Mouse (Mus musculus): ENCODE measurements around the gene Gm49322.

Gene Gm49322

DNA sequence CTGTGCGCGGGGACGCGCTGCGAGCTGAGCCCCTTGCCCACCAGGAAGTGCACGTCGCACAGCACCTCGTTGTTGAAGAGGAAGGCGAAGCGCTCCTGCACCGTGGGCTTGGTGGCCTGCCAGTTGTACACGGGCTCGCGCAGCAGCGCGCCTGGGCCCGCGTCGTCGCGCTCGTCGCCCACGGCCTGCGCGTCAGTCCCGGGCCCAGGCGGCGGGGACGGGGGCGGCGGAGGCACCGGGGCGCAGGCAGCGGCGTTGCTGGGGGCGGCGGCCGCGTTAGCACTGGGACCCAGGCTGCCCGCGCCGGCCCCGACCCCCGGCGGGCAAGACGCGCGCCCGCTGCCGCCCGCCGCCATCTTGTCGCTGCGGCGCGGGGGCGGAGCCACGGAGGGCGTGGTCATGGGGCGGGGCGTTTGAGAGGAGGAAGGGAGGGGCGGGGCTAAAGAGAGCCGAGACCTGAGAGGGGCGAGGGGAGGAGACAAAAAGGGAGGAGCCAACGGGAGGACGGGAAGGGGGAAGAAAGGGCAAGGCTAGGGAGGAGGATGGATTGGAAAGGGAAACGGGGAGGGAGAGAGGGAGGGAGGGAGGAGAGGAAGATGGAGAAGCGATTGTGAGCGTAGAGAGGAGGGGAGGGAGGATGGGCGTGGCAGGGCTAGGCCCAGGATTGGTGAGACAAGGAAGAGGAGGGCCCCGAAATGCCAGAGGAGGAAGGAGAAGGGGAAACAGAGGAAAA lies 50.5 kb downstream of the Gm49322 start:
- DNase-seq = peak; percentile 95

DNA sequence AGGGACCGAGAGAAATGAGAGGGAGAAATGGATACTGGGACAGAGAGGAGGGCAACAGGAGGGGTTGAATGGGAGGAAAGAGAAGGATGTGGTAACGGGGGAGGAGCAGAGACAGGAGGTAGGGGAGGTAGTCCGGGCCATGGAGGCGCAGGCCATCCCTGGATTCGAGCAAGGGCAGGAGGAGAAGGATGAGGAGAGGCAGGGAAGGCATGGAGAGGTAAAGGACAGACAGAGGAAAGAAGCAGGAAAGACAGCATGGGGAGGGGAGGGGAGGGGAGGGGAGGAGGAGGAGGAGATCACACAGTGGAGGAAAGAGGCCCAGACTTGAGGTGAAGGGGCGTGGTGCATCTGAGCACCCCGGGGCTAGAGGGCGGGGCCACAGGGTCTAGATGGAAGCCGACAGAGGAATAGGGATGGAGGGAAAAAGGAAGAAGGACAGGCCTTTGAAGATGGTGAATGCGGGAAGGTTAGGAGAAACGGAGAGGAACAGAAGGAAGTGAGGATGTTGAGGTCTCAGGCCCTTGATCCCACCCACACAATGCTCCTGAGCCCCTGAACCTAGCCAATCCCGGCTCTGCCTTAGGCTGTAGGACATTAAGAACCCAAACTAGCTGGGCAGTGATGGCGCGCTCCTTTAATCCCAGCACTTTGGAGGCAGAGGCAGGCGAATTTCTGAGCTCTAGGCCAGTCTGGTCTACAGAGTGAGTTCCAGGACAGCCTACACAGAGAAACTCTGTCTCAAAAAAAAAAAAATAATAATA lies 51.2 kb downstream of the Gm49322 start, which contains the start of gene Btbd2:
Gene Btbd2 (minus strand): TSS at position 209 of the 761 bp plus-strand sequence.
- peak; percentile 54 for DNase-seq

DNA sequence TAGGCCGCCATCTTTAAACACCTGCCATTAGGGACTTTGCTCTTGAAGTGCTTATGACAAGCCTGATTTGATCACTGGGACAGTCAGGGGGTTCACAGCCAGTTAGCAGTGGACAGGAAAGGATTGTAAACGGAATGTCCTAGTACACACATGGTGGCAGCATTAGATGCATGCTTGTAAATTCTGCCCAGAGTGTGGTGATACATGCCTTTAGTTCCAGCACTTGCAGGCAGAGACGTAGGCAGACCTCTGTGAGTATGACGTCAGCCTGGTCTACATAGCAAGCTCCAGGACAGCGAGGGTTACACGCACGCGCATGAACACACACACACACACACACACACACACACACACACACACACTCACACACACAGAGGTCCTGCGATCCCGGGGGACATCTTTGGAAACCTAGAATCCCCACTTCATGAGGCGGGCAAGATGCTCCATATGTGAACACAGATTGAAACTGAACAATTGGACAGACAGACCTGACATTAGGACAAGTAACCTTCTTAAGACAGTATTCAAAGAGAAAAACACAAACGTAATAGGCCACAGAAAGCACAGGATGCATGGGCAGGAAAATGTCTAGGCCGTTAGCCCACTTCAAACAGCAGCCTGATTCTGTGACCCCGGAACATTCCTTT lies 52.5 kb downstream of the Gm49322 start:
- DNase-seq = no peak

DNA sequence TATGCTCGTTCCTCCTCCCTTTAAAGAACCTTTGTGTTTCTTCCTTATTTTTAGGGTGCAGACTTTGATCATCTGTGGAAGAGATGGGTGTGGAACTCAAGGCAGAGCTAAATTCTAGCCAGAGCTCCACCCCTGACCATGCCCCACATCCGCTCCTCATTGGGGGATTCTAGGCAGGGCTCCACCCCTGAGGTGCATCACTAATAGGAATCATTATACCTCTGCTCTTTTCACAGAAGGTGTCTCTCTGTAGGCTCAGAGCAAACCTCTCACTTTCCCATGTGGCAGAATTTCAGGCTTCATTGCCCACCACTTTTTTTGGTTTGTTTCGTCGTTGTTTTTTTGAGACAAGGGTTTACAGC lies 53.0 kb downstream of the Gm49322 start:
- peak; percentile 50 for DNase-seq

DNA sequence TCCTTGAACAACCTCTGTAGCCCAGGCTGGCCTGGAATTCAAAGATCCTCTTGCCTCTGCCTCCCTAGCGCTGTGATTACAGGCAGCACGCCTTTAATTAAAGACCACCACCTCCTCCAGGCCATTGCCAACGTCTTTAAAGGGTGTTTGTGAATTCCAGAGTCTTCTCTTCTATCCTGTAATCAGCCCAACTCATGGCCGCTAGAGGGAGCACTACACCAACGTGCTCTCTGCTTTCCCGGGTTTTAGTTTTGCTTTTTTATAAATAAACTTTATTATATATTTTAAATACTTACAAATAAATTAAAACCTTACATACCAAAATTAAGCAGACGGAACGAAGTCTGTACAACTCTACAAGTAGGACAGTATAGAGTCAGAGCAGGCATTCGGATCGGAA lies 53.4 kb downstream of the Gm49322 start:
- peak; percentile 65 for DNase-seq

DNA sequence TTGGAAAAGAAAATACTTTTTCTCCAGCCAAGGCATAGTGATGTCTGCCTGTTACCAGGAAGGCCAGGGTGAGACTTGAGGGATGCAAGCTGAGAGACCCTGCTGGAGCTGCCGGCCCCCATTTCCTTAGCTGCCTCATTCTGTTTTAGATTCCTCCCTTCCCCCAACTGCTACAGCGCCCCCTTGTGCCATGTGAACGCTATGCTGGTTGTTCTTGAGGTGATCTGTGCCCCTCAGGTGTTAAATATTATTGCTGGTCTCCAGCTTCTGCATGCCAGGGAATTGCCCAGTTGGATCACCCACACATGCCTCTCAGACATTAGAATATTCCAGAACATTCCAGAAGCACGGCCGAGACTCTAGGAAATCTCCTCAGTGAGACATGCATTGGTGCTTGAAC lies 55.3 kb downstream of the Gm49322 start:
- peak; percentile 79 for DNase-seq

DNA sequence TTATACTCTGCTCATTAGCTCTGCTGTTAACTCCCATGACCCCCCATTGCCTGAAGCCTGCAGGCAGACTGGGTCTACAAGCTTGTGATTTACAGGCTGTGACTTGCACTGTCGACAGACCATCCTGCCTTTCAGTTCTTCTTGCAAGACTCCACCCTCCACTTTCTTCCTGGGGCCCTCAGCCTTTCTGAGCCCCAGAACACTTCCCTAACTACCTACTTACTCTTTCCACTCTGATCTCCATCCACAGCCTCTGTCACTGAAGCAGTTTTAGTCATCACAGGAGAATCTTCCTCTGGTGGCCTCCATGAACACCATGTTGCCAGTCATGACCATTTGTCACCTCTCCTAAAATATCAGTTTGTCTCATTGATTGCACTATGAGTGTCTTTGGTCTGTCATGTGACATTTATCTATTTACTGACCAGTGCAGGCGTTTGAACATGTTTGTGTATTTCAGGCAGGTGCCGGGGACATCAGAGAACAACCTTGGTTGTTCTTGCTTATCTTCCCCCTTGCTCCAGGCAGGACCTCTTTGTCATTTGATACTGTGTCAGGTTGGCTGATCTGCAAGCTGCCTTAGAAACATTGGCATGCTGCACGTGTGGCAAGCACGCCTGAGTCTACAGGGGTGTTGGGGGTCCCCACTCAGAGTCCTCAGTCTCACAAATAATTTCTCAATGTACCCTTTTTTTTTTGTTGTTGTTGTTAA lies 57.8 kb downstream of the Gm49322 start:
- DNase-seq = no peak

DNA sequence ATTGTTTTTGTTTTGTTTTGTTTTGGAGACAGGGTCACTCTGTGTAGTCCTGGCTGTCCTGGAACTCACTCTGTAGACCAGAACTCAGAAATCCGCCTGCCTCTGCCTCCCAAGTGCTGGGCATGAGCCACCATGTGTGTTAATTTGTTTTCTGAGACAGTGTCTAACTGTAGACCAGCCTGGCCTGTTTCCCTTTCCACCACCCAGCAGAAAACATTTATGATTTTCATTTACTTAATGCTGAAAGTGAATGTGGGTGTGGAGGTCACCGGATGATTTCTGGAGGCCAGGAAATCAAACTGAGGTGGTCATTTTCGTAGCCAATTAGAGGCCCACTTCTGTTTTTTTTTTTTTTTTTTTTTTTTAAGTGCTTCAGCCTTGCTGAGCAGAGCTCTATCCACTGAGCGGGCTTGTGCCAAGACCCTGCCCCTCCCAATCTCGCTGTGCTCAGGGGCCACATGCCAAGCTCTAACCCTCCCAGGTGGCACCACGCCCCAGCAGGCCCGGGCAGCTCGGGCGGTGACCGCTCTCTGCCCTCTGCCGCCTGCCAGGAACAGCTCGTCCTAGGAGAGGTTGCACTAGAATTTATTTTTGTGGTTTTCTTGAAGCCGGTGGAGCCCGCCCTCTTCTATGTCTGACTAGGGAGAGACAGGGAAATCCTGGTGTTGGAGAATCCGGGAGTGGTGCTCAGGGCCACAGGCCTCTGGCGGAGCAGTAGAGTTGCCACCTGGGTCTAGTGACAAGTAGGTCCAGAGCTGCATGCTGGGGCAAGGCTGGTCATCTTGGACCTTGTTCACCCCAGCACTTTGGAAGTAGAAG lies 58.6 kb downstream of the Gm49322 start:
- peak; percentile 97 for DNase-seq

DNA sequence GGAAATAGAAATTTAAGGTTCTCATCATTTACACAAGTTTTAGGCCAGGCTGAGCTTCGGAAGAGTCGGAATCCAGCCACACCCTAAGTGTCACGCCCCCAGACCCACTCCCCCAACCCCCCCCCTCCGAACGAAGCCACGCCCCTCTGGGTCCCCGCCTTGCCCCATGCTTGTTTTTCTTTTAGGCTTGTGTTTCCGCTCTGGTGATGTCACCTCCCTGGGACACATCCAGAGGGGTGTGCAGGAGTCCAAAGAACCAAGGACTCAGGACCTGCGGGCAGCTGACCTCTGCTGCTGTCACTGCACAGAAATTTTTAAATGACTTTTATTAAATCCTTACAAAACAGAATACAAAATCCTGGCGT lies 59.2 kb downstream of the Gm49322 start:
- peak; percentile 86 for DNase-seq
